Mouse (Mus musculus) hindbrain, embryonic 14.5 days (tissue): ENCODE data around the gene Dhx30. TPM values are rescaled to one million over a fixed set of nuclear protein-coding genes. Genes with fewer than 3 reads are reported as not detected.

Source experiments
- ATAC-seq: fragments of 200-750 bp; cut with Nextera tagmentation; 2 replicates; pipeline ENCODE4 v1.8.0; 2017; ENCODE audit warnings: moderate number of reproducible peaks, mild to moderate bottlenecking, moderate TSS enrichment, moderate library complexity; ENCODE audit not compliant: low FRiP score
- DNase-seq: peaks from one replicate; pipeline ENCODE4 v3.0.0-alpha.2; 2015; ENCODE audit warnings: low spot score
- H3K27ac ChIP-seq: fragments of 300-500 bp; sonication (generic); 2 replicates; pipeline ENCODE4 v1.5.1; 2014; ENCODE audit warnings: mild to moderate bottlenecking, moderate library complexity
- H3K27me3 ChIP-seq: fragments of 300-500 bp; sonication (generic); 2 replicates; pipeline ENCODE4 v1.6.1; 2014; ENCODE audit warnings: mild to moderate bottlenecking, low read length, mixed read lengths; ENCODE audit not compliant: control insufficient read depth, insufficient read depth
- H3K36me3 ChIP-seq: fragments of 300-500 bp; sonication (generic); replicated peaks from 2 replicates; pipeline ENCODE4 v1.6.1; 2014; ENCODE audit not compliant: control insufficient read depth, insufficient read depth
- H3K4me1 ChIP-seq: fragments of 300-500 bp; sonication (generic); replicated peaks from 2 replicates; pipeline ENCODE4 v1.6.1; 2014; ENCODE audit warnings: antibody characterized with exemption, low read length, mixed read lengths; ENCODE audit not compliant: control insufficient read depth, insufficient read depth
- H3K4me2 ChIP-seq: fragments of 300-500 bp; sonication (generic); replicated peaks from 2 replicates; pipeline ENCODE4 v1.6.1; 2014; ENCODE audit warnings: mild to moderate bottlenecking, moderate library complexity
- H3K4me3 ChIP-seq: fragments of 300-500 bp; sonication (generic); replicated peaks from 2 replicates; pipeline ENCODE4 v1.5.1; 2014; ENCODE audit warnings: mild to moderate bottlenecking, low read length
- H3K9ac ChIP-seq: fragments of 300-500 bp; sonication (generic); 2 replicates; pipeline ENCODE4 v1.6.1; 2014
- H3K9me3 ChIP-seq: fragments of 300-500 bp; sonication (generic); 2 replicates; pipeline ENCODE4 v1.6.1; 2016; ENCODE audit warnings: low read length; ENCODE audit not compliant: control insufficient read depth
- WGBS: fragments of 180-500 bp; shearing (Covaris S2); extraction: QIAGEN DNeasy Blood & Tissue Kit; methylation state at CpG from one replicate; pipeline ENCODE4 v1.1.7; 2014; 5-methylcytosine and 5-hydroxymethylcytosine counted together
- polyA plus RNA-seq: library from polyadenylated mRNA; unstranded; fragments of >200 nt; fragmentation: Nextera tagmentation; extraction: Ambion mirVana; gene quantifications from 2 replicates; pipeline ENCODE4 v1.2.1, GENCODE M21; 2014

Dhx30 gene
- polyA plus RNA-seq, 1 experiment from 2014 or later, result 153 TPM

- H3K9me3 ChIP-seq, result no peaks in the 10 kb centered on the region
- 100% methylated on average over 2 of the region's 2 CpGs for WGBS
- no peaks in the 10 kb centered on the region for H3K4me1 ChIP-seq
- H3K36me3 ChIP-seq, result peaks cover 54% of the 10 kb centered on the region
- no peak overlapping the region for H3K9ac ChIP-seq
- no peak overlapping the region for H3K27ac ChIP-seq
- ATAC-seq (no peak), DNase-seq (no peak)
- no peaks in the 10 kb centered on the region for H3K27me3 ChIP-seq
- H3K4me3 ChIP-seq, result no peak overlapping the region
- H3K4me2 ChIP-seq, result no peak overlapping the region
These were observed 79.1 kb downstream of the Dhx30 start for GRCm38 (mm10) chr9:110038485-110038884.

- Histone ChIP-seq H3K27me3 (no peaks in the 10 kb centered on the region), H3K27ac (no peak overlapping the region), H3K4me2 (no peak overlapping the region), H3K4me3 (no peak overlapping the region), H3K36me3 (peaks cover 57% of the 10 kb centered on the region), H3K9me3 (no peaks in the 10 kb centered on the region), H3K9ac (no peak overlapping the region), H3K4me1 (no peaks in the 10 kb centered on the region)
- 88% methylated on average over 8 of the region's 8 CpGs for WGBS
- DNase-seq, result no peak
- ATAC-seq, result no peak
These were observed 79.7 kb downstream of the Dhx30 start for GRCm38 (mm10) chr9:110037895-110038294.

- H3K27me3 ChIP-seq, result no peaks in the 10 kb centered on the region
- peaks cover 64% of the 10 kb centered on the region for H3K36me3 ChIP-seq
- 88% methylated on average over 4 of the region's 4 CpGs for WGBS
- H3K9me3 ChIP-seq, result no peaks in the 10 kb centered on the region
- no peak for DNase-seq
- no peak for ATAC-seq
- no peak overlapping the region for H3K4me2 ChIP-seq
- H3K4me1 ChIP-seq, result no peaks in the 10 kb centered on the region
- H3K27ac ChIP-seq, result no peak overlapping the region
- H3K9ac ChIP-seq, result no peak overlapping the region
- no peak overlapping the region for H3K4me3 ChIP-seq
These were observed 82.5 kb downstream of the Dhx30 start for GRCm38 (mm10) chr9:110035091-110035490.

Other genes starting within 250 kb of the Dhx30 start
- 12.4 and 12.5 TPM in 2 replicates for gene Cdc25a, start 242.3 kb downstream of the Dhx30 start, polyA plus RNA-seq
- gene Map4, start 186.4 kb downstream of the Dhx30 start, polyA plus RNA-seq, result 189 and 216 TPM in 2 replicates
- 98.6 and 98.7 TPM in 2 replicates for gene Smarcc1, start 122 bp downstream of the Dhx30 start, polyA plus RNA-seq
- 139 and 148 TPM in 2 replicates for gene Cspg5, start 126.0 kb upstream of the Dhx30 start, polyA plus RNA-seq
- 35.9 TPM in 2 replicates for gene Elp6, start 187.3 kb upstream of the Dhx30 start, polyA plus RNA-seq
- gene Scap, start 215.5 kb upstream of the Dhx30 start, polyA plus RNA-seq, result 53.5 and 54.6 TPM in 2 replicates